25 mouse cellular contexts compared by ENCODE assay signal in genomic region chr1:192901516-192901915, GRCm38 (mm10). TPM values are rescaled to one million over a fixed set of nuclear protein-coding genes. Genes with fewer than 3 reads are reported as not detected.
"Had no signal": no experiment of that assay in that cellular context is flagged by ENCODE, and none has a peak within 500 bp of the region (broad histone marks: within the 10 kb centered on the region; RNA-seq: fewer than 3 reads in every experiment).

No protein-coding gene starts in this region.

- H3K4me3 ChIP-seq: gastrocnemius, adult 2 months; heart, embryonic 10.5 days; heart, embryonic 13.5 days; heart, embryonic 15.5 days; hindbrain, embryonic 13.5 days; hindbrain, embryonic 15.5 days; limb, embryonic 13.5 days; limb, embryonic 15.5 days; liver, embryonic 12.5 days had no signal

- H3K4me2 ChIP-seq: heart, embryonic 13.5 days; heart, embryonic 15.5 days; hindbrain, embryonic 13.5 days; hindbrain, embryonic 15.5 days; limb, embryonic 13.5 days; limb, embryonic 15.5 days; liver, embryonic 12.5 days had no signal

- DNase-seq: gastrocnemius, adult 2 months; gastrocnemius, postnatal 10 days; gastrocnemius, postnatal 25 days; heart, adult 18-20 months; heart, postnatal 14 days; heart, postnatal 36 days; kidney, adult 11 months; kidney, adult 9 months; kidney, postnatal 36 days; layer of hippocampus, adult 9-11 months; layer of hippocampus, postnatal 36 days; left cerebral cortex, postnatal 4 days had no signal

- H3K9me3 ChIP-seq: heart, embryonic 10.5 days; heart, embryonic 15.5 days; hindbrain, embryonic 13.5 days; hindbrain, embryonic 15.5 days; limb, embryonic 13.5 days; limb, embryonic 15.5 days; liver, embryonic 12.5 days had no signal

- H3K27ac ChIP-seq: gastrocnemius, adult 2 months; heart, embryonic 10.5 days; heart, embryonic 13.5 days; heart, embryonic 15.5 days; hindbrain, embryonic 13.5 days; hindbrain, embryonic 15.5 days; hindbrain, postnatal 0 days; limb, embryonic 13.5 days; limb, embryonic 15.5 days; liver, embryonic 12.5 days; liver, embryonic 14.5 days had no signal

- H3K9ac ChIP-seq: heart, embryonic 13.5 days; heart, embryonic 15.5 days; hindbrain, embryonic 13.5 days; hindbrain, embryonic 15.5 days; limb, embryonic 13.5 days; limb, embryonic 15.5 days; liver, embryonic 12.5 days; liver, embryonic 14.5 days had no signal

- ATAC-seq: hindbrain, postnatal 0 days; liver, embryonic 12.5 days had no signal

- H3K4me1 ChIP-seq: heart, embryonic 15.5 days; hindbrain, embryonic 13.5 days; hindbrain, embryonic 15.5 days; limb, embryonic 15.5 days; liver, embryonic 12.5 days had no signal

- H3K36me3 ChIP-seq: heart, embryonic 10.5 days; heart, embryonic 13.5 days; heart, embryonic 15.5 days; limb, embryonic 15.5 days had no signal

- H3K27me3 ChIP-seq: heart, embryonic 13.5 days; heart, embryonic 15.5 days; hindbrain, embryonic 13.5 days; hindbrain, embryonic 15.5 days; limb, embryonic 13.5 days; limb, embryonic 15.5 days had no signal

RNA-seq across cellular contexts. Expression of gene Sertad4, which starts 46.0 kb away (rescaled TPM):
- total RNA-seq: granulocyte monocyte progenitor cell, adult 5-6 weeks; hematopoietic stem cell, adult 5-6 weeks; liver, adult 2 months had no signal
